Mouse (Mus musculus): ENCODE data around the gene Avpr1a. TPM values are rescaled to one million over a fixed set of nuclear protein-coding genes. Genes with fewer than 3 reads are reported as not detected.
A peak's percentile ranks its signal among the peaks of the same experiment; 100 is the strongest.

Gene Avpr1a
- 2.9 and 4.7 TPM in 2 replicates for polyA plus RNA-seq (2014; fragmentation: Nextera tagmentation; extraction: Ambion mirVana)

DNA sequence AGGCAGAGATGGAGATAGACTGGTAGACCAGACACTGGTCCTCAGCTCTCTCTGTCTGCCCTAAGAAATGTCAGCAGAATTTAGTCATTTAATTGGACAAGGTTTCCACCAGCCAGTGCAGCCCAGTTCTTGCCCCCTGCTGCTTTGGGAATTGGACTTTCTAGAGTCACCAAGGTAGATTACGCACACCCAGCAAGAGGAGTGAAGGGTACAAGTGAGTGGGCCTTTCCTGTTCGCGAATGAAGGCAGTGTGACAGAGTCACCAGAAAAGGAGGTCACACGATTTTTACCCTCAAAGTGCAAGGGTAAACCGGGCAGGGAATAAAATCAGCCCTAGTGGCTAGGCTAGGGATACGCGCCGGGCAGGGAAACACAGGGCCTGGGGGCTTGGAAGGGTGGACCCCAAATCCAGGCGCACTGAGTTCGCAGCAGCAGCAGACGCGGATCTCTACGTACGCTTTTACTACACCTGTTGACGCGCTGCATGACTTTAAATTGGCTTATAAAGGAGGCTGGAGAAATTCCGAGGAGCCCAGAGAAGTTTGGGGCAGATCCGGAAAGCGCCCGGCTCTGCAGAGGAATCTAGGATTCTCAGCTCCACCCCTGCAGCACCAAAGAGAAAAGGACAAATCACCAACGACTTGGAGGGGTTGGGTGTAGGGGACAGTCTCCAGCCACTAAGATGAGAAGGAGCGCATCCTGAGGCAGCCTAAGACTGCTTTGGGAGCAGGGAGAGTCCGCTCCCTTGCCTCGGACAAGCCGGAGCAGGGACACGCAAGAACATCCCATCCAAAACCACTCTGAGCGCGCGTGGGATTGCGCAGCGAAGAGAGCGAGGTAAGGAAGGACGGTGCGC is at the start of gene Avpr1a:
TSS of gene Avpr1a (plus strand) at position 639 of the 856 bp plus-strand sequence.
- Histone ChIP-seq H3K27me3 (replicated peaks; ENCODE audit: control insufficient read depth, insufficient read depth, low read length) (peaks cover 37% of the 10 kb centered on the region), H3K27ac (ENCODE audit: low read depth) (no peak within 1 kb of the TSS), H3K9ac (ENCODE audit: low read length) (peak within 1 kb of the TSS; percentile 46), H3K36me3 (ENCODE audit: control insufficient read depth, insufficient read depth, low read length) (no peaks in the 10 kb centered on the region), H3K4me2 (ENCODE audit: low read length) (peak within 1 kb of the TSS; percentile 96), H3K9me3 (ENCODE audit: control insufficient read depth, low read length) (no peaks in the 10 kb centered on the region), H3K4me3 (ENCODE audit: low read depth, low read length) (peak within 1 kb of the TSS; percentile 58), H3K4me1 (replicated peaks; ENCODE audit: control insufficient read depth, insufficient read depth, low read length) (peaks cover 4% of the 10 kb centered on the region; the same call in 1 of the 2 replicates)
- DNase-seq (ENCODE audit: low spot score) (peak; percentile 71), ATAC-seq (replicated peaks; ENCODE audit: low FRiP score, low TSS enrichment, low read depth) (peak; percentile 59; the same call in 1 of the 2 replicates)
- 6% methylated on average over 34 of the region's 34 CpGs for WGBS

DNA sequence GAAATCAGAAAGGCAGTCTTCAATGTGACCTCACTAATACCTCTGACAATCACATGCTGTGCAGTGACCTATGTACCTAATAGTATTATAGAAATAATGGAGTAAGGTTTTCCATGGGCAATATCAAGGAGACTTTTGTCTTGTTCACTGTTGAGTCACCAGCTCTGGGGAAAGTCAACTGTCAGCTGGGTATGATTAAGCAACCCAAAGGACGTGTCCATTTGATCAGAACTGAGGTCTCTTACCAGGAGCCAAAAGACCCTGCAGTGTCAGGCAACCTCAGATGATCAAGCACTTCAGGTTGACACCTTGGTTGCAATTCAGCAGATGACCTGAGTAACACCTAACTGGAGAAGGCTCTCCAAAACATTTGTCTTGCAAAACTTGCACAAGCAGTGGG is 46.0 kb upstream of the Avpr1a start:
- no peaks in the 10 kb centered on the region for H3K9me3 ChIP-seq (ENCODE audit: control insufficient read depth, low read length)
- DNase-seq (ENCODE audit: low spot score) = no peak
- H3K27me3 ChIP-seq (replicated peaks; ENCODE audit: control insufficient read depth, insufficient read depth, low read length) = no peaks in the 10 kb centered on the region
- ATAC-seq (replicated peaks; ENCODE audit: low FRiP score, low TSS enrichment, low read depth) = no peak
- H3K27ac ChIP-seq (ENCODE audit: low read depth) = no peak overlapping the region
- H3K36me3 ChIP-seq (ENCODE audit: control insufficient read depth, insufficient read depth, low read length) = no peaks in the 10 kb centered on the region
- WGBS = 51% methylated on average over 1 of the region's 1 CpGs
- no peak overlapping the region for H3K9ac ChIP-seq (ENCODE audit: low read length)
- H3K4me3 ChIP-seq (ENCODE audit: low read depth, low read length) = no peak overlapping the region
- H3K4me2 ChIP-seq (ENCODE audit: low read length) = no peak overlapping the region
- H3K4me1 ChIP-seq (replicated peaks; ENCODE audit: control insufficient read depth, insufficient read depth, low read length) = no peaks in the 10 kb centered on the region

DNA sequence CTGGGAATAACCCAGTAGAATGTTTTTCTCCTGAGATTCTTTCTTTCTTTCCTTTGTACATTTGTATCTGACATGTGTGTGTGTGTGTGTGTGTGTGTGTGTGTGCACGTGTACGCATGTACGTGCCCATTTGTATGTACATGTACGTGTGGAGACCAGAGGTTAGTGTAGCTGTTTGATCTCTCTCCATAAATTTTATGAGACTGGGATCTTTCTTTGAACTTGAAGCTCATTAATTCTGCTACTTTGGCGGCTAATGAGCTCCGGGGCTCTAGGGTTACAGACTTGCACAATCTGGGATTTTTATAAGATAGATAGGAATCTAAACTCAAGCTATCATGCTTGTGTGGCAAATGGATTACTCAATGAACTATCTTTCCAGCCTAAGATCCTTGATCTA is 42.0 kb upstream of the Avpr1a start:
- WGBS = 89% methylated on average over 6 of the region's 6 CpGs
- no peaks in the 10 kb centered on the region for H3K36me3 ChIP-seq (ENCODE audit: control insufficient read depth, insufficient read depth, low read length)

DNA sequence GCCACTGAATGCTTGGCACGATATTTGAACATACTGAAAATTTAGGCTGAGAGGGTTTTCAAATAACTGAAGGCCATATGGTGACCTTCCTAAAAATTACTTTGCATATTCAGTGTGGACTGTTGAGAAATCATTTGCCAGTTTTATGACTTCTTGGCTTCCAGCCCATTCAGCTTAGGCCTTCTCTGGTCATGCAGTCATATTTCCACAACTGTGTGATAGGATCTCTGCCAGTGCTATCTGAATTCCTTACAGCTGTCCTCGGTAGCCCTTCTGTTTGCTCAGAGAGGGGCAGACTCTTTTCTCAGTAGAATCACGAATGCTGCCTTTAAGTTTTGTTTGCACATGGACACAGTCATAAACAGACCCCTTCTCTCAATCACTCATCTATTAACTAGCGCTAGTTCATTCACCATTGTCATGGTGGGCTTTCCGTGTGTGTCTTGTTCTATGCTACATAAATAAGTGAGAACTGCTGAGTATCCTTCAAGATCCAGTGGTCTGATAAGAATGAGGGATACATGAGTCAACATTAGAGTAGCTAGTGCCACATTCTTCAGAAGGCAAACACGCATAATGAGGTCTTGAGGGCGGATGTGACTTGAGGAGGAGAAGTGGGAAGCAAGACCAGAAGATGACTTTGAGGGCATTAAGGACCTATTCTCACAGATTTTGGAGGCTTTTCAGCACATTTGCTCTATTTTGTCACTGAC is 39.4 kb upstream of the Avpr1a start:
- Histone ChIP-seq H3K9ac (ENCODE audit: low read length) (no peak overlapping the region), H3K27me3 (replicated peaks; ENCODE audit: control insufficient read depth, insufficient read depth, low read length) (no peaks in the 10 kb centered on the region), H3K36me3 (ENCODE audit: control insufficient read depth, insufficient read depth, low read length) (no peaks in the 10 kb centered on the region), H3K4me3 (ENCODE audit: low read depth, low read length) (no peak overlapping the region), H3K4me2 (ENCODE audit: low read length) (no peak overlapping the region), H3K4me1 (replicated peaks; ENCODE audit: control insufficient read depth, insufficient read depth, low read length) (no peaks in the 10 kb centered on the region), H3K9me3 (ENCODE audit: control insufficient read depth, low read length) (no peaks in the 10 kb centered on the region), H3K27ac (ENCODE audit: low read depth) (no peak overlapping the region)
- ATAC-seq (replicated peaks; ENCODE audit: low FRiP score, low TSS enrichment, low read depth) = peak; percentile 86
- 62% methylated on average over 7 of the region's 7 CpGs for WGBS
- no peak for DNase-seq (ENCODE audit: low spot score)

More for the DNA sequence above, 42.0 kb upstream of the Avpr1a start:
- Histone ChIP-seq H3K27me3 (replicated peaks; ENCODE audit: control insufficient read depth, insufficient read depth, low read length) (no peaks in the 10 kb centered on the region), H3K4me1 (replicated peaks; ENCODE audit: control insufficient read depth, insufficient read depth, low read length) (no peaks in the 10 kb centered on the region), H3K4me3 (ENCODE audit: low read depth, low read length) (no peak overlapping the region), H3K9ac (ENCODE audit: low read length) (no peak overlapping the region), H3K4me2 (ENCODE audit: low read length) (no peak overlapping the region), H3K9me3 (ENCODE audit: control insufficient read depth, low read length) (no peaks in the 10 kb centered on the region), H3K27ac (ENCODE audit: low read depth) (no peak overlapping the region)
- DNase-seq (ENCODE audit: low spot score) (no peak), ATAC-seq (replicated peaks; ENCODE audit: low FRiP score, low TSS enrichment, low read depth) (no peak)

DNA sequence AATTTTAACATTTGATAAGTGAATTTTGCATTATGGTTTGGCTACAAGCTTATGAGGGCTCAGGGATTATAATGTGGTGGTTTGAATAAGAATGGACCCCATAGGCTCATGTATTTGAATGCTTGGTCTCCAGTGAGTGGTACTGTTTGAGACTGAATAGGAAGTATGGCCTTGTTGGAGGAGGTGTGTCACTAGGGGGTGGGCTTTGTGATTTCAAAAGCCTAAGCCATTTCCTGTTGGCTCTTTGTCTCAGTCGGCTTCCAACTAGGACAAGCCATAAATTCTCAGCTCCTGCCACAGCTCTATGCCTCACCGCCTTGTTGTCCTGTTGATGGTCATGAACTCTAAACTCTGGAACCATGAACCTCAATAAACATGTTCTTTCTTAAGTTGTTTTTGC is 37.5 kb upstream of the Avpr1a start:
- no peak overlapping the region for H3K4me3 ChIP-seq (ENCODE audit: low read depth, low read length)
- no peaks in the 10 kb centered on the region for H3K27me3 ChIP-seq (replicated peaks; ENCODE audit: control insufficient read depth, insufficient read depth, low read length)

DNA sequence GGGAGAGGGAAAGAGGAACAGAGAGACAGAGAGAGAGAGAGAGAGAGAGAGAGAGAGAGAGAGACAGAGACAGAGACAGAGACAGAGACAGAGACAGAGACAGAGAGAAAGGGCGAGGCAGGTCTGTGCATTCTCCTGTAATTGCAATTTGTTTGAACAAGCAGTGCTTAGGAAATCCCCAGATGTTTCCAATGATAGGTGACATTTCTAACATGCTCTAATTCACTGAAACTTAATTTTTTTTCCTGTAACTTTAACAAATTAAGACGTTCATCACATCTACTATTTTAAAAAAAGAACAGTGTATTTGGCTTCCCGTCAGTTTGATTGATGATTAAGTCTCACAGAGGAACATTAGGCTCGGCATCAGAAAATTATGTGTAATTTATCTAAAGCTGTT is 15.6 kb upstream of the Avpr1a start:
- Histone ChIP-seq H3K4me2 (ENCODE audit: low read length) (no peak overlapping the region), H3K36me3 (ENCODE audit: control insufficient read depth, insufficient read depth, low read length) (no peaks in the 10 kb centered on the region), H3K27ac (ENCODE audit: low read depth) (no peak overlapping the region), H3K27me3 (replicated peaks; ENCODE audit: control insufficient read depth, insufficient read depth, low read length) (no peaks in the 10 kb centered on the region), H3K4me1 (replicated peaks; ENCODE audit: control insufficient read depth, insufficient read depth, low read length) (no peaks in the 10 kb centered on the region), H3K9me3 (ENCODE audit: control insufficient read depth, low read length) (no peaks in the 10 kb centered on the region), H3K9ac (ENCODE audit: low read length) (no peak overlapping the region), H3K4me3 (ENCODE audit: low read depth, low read length) (no peak overlapping the region)
- DNase-seq (ENCODE audit: low spot score) (no peak), ATAC-seq (replicated peaks; ENCODE audit: low FRiP score, low TSS enrichment, low read depth) (no peak)
- WGBS = 34% methylated on average over 4 of the region's 4 CpGs

More for the DNA sequence above, 37.5 kb upstream of the Avpr1a start:
- WGBS = 56% methylated on average over 2 of the region's 2 CpGs
- Histone ChIP-seq H3K4me2 (ENCODE audit: low read length) (no peak overlapping the region), H3K9me3 (ENCODE audit: control insufficient read depth, low read length) (no peaks in the 10 kb centered on the region), H3K27ac (ENCODE audit: low read depth) (no peak overlapping the region), H3K4me1 (replicated peaks; ENCODE audit: control insufficient read depth, insufficient read depth, low read length) (no peaks in the 10 kb centered on the region), H3K9ac (ENCODE audit: low read length) (no peak overlapping the region), H3K36me3 (ENCODE audit: control insufficient read depth, insufficient read depth, low read length) (no peaks in the 10 kb centered on the region)
- ATAC-seq (replicated peaks; ENCODE audit: low FRiP score, low TSS enrichment, low read depth) (no peak), DNase-seq (ENCODE audit: low spot score) (no peak)

DNA sequence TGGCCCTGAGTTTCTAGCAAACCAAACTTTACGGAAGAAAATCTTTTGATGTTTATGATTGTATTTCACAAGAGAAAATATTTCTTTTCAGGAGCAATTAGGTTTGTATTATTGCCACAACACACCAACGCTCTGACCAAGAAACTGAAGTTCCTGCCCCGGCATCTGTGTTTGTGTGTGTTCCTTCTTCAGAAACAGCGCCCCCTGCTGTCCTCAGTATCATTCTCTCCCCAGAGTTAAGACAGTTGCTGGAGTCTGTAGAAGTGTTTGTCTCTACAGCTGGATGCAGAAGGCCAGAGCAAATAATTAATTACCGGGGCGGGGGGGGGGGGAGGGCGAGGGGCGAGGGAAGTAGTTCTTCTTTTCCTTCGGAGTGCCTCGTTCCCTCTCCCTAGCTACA is 1.0 kb upstream of the Avpr1a start:
- no peak overlapping the region for H3K4me3 ChIP-seq (ENCODE audit: low read depth, low read length)
- H3K27ac ChIP-seq (ENCODE audit: low read depth) = no peak overlapping the region
- H3K36me3 ChIP-seq (ENCODE audit: control insufficient read depth, insufficient read depth, low read length) = no peaks in the 10 kb centered on the region
- peak; percentile 85 for DNase-seq (ENCODE audit: low spot score)
- H3K9me3 ChIP-seq (ENCODE audit: control insufficient read depth, low read length) = no peaks in the 10 kb centered on the region
- ATAC-seq (replicated peaks; ENCODE audit: low FRiP score, low TSS enrichment, low read depth) = no peak
- WGBS = 33% methylated on average over 10 of the region's 10 CpGs
- no peak overlapping the region for H3K9ac ChIP-seq (ENCODE audit: low read length)
- peaks cover 4% of the 10 kb centered on the region; the same call in 1 of the 2 replicates for H3K4me1 ChIP-seq (replicated peaks; ENCODE audit: control insufficient read depth, insufficient read depth, low read length)
- H3K27me3 ChIP-seq (replicated peaks; ENCODE audit: control insufficient read depth, insufficient read depth, low read length) = peaks cover 37% of the 10 kb centered on the region
- no peak overlapping the region for H3K4me2 ChIP-seq (ENCODE audit: low read length)

DNA sequence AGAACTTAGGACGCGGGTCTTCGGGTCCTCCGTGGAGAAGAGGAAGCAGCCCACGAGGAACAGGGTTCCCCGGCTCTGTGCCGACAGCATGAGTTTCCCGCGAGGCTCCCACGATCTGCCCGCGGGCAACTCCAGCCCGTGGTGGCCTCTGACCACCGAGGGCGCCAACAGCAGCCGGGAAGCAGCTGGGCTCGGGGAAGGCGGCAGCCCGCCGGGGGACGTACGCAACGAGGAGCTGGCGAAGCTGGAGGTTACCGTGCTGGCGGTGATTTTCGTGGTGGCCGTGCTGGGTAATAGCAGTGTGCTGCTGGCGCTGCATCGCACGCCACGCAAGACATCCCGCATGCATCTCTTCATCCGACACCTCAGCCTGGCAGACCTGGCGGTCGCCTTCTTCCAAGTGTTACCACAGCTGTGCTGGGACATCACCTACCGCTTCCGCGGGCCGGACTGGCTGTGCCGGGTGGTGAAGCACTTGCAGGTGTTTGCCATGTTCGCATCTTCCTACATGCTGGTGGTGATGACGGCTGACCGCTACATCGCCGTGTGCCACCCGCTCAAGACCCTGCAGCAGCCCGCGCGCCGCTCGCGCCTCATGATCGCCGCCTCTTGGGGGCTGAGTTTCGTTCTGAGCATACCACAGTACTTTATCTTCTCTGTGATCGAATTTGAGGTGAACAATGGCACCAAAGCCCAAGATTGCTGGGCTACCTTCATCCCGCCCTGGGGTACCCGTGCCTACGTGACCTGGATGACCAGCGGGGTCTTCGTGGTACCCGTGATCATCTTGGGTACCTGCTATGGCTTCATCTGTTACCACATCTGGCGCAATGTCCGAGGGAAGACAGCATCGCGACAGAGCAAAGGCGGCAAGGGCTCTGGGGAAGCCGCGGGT is 665 bp downstream of the Avpr1a start:
- WGBS = 1% methylated on average over 70 of the region's 70 CpGs
- ATAC-seq (replicated peaks; ENCODE audit: low FRiP score, low TSS enrichment, low read depth) (peak; percentile 37; the same call in 1 of the 2 replicates), DNase-seq (ENCODE audit: low spot score) (peak; percentile 81)
- peaks cover 37% of the 10 kb centered on the region for H3K27me3 ChIP-seq (replicated peaks; ENCODE audit: control insufficient read depth, insufficient read depth, low read length)
- peaks cover 4% of the 10 kb centered on the region; the same call in 1 of the 2 replicates for H3K4me1 ChIP-seq (replicated peaks; ENCODE audit: control insufficient read depth, insufficient read depth, low read length)
- peak overlapping the region; percentile 46 for H3K9ac ChIP-seq (ENCODE audit: low read length)
- no peak overlapping the region for H3K27ac ChIP-seq (ENCODE audit: low read depth)
- no peaks in the 10 kb centered on the region for H3K36me3 ChIP-seq (ENCODE audit: control insufficient read depth, insufficient read depth, low read length)
- peak overlapping the region; percentile 58 for H3K4me3 ChIP-seq (ENCODE audit: low read depth, low read length)
- H3K9me3 ChIP-seq (ENCODE audit: control insufficient read depth, low read length) = no peaks in the 10 kb centered on the region
- peak overlapping the region; percentile 96 for H3K4me2 ChIP-seq (ENCODE audit: low read length)

Data from intestine, embryonic 14.5 days (tissue).